Mouse (Mus musculus) cerebellum, adult 2 months (tissue): Measurements from ENCODE around the gene Nat8f6.

Experiments
- CTCF ChIP-seq: fragments of 200-500 bp; IDR thresholded peaks from 2 replicates; pipeline ENCODE4 v1.5.1; 2011; ENCODE audit warnings: low read depth, mild to moderate bottlenecking, control low read depth, low read length, moderate library complexity, borderline replicate concordance; ENCODE audit not compliant: insufficient read depth
- POLR2A ChIP-seq: fragments of 200-500 bp; IDR thresholded peaks from 2 replicates; pipeline ENCODE4 v1.6.1; 2011; ENCODE audit warnings: low read length, control low read depth, borderline replicate concordance; ENCODE audit not compliant: insufficient read depth

- TF ChIP-seq CTCF (no peak), POLR2A (no peak)
These were observed 32.7 kb upstream of the Nat8f6 start for GRCm38 (mm10) chr6:85853481-85853880.
